Mouse (Mus musculus) liver, postnatal 0 days (tissue): ENCODE measurements at regions not wholly inside any gene's neighbourhood (a gene's known extent, or its start where the extent isn't known, plus 50 kb on each side); places are given as distances from the start of the nearest gene placed in this dataset.

Source experiments
- ATAC-seq: fragments of 200-750 bp; cut with Nextera tagmentation; 2 replicates; pipeline ENCODE4 v1.8.0; 2017; ENCODE audit warnings: mild to moderate bottlenecking, moderate library complexity
- DNase-seq: peaks from one replicate; pipeline ENCODE4 v3.0.0-alpha.2; 2016
- H3K27ac ChIP-seq: fragments of 300-500 bp; sonication (generic); 2 replicates; pipeline ENCODE4 v1.5.1; 2014; ENCODE audit warnings: antibody characterized with exemption, moderate library complexity, mild to moderate bottlenecking, low read depth
- H3K27me3 ChIP-seq: fragments of 300-500 bp; sonication (generic); 2 replicates; pipeline ENCODE4 v1.6.1; 2014; ENCODE audit warnings: low read length, control low read depth, mixed read lengths; ENCODE audit not compliant: insufficient read depth
- H3K36me3 ChIP-seq: fragments of 300-500 bp; sonication (generic); replicated peaks from 2 replicates; pipeline ENCODE4 v1.6.1; 2014; ENCODE audit warnings: mild to moderate bottlenecking, control low read depth, low read length, moderate library complexity, mixed read lengths; ENCODE audit not compliant: insufficient read depth
- H3K4me1 ChIP-seq: fragments of 300-500 bp; sonication (generic); 2 replicates; pipeline ENCODE4 v1.6.1; 2014; ENCODE audit warnings: antibody characterized with exemption, mild to moderate bottlenecking, control low read depth; ENCODE audit not compliant: insufficient read depth
- H3K4me2 ChIP-seq: fragments of 300-500 bp; sonication (generic); 2 replicates; pipeline ENCODE4 v1.6.1; 2014; ENCODE audit warnings: low read depth, mild to moderate bottlenecking, low read length, moderate library complexity, mixed read lengths
- H3K4me3 ChIP-seq: fragments of 300-500 bp; sonication (generic); 2 replicates; pipeline ENCODE4 v1.5.1; 2014; ENCODE audit warnings: low read depth, low read length
- H3K9ac ChIP-seq: fragments of 300-500 bp; sonication (generic); replicated peaks from 2 replicates; pipeline ENCODE4 v1.6.1; 2014; ENCODE audit warnings: mild to moderate bottlenecking, moderate library complexity
- H3K9me3 ChIP-seq: fragments of 300-500 bp; sonication (generic); 2 replicates; pipeline ENCODE4 v1.6.1; 2016; ENCODE audit warnings: mild to moderate bottlenecking, control low read depth, low read length, mixed read lengths
- CTCF ChIP-seq: sonication (generic); IDR thresholded peaks from 2 replicates; pipeline ENCODE4 v1.5.1; 2016; ENCODE audit warnings: antibody characterized with exemption, low read depth
- EP300 ChIP-seq: IDR thresholded peaks from 2 replicates; pipeline ENCODE4 v1.6.1; 2016; ENCODE audit warnings: antibody characterized with exemption, low read depth, mild to moderate bottlenecking
- WGBS: fragments of 180-500 bp; shearing (Covaris S2); extraction: QIAGEN DNeasy Blood & Tissue Kit; methylation state at CpG from one replicate; pipeline ENCODE4 v1.1.7; 2014; ENCODE audit not compliant: insufficient replicate concordance; 5-methylcytosine and 5-hydroxymethylcytosine counted together

DNA sequence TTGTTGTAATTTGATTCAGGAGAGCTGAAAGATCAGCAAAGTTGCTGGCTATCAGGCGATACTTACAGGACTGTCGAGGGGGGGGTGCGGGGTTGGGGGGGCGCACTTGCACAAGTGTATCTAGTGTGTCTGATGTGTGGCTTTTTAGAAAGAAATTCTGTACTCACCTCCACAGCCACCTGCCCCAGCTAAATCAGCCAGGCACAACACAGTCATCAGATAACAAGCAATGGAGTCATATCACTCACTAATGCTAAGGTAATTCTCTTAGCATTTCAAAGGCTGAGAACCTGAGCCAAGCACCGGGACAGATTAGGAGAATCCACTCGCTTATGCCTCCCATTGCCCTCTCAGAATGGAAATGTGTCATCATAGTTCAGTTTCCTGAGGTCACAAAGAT lies 211.8 kb upstream of the Spaca1 start:
- WGBS, result 62% methylated on average over 6 of the region's 6 CpGs
- Histone ChIP-seq H3K9ac (no peak overlapping the region), H3K27ac (no peak overlapping the region), H3K4me3 (no peak overlapping the region), H3K9me3 (no peaks in the 10 kb centered on the region), H3K27me3 (no peaks in the 10 kb centered on the region), H3K4me1 (no peaks in the 10 kb centered on the region), H3K36me3 (no peaks in the 10 kb centered on the region), H3K4me2 (no peak overlapping the region)
- no peak for DNase-seq
- TF ChIP-seq CTCF (no peak), EP300 (no peak)
- ATAC-seq, result no peak

- WGBS, result 69% methylated on average over 5 of the region's 5 CpGs
- H3K4me3 ChIP-seq, result no peak overlapping the region
- H3K36me3 ChIP-seq, result no peaks in the 10 kb centered on the region
- TF ChIP-seq EP300 (no peak), CTCF (no peak)
- no peaks in the 10 kb centered on the region for H3K4me1 ChIP-seq
- no peak overlapping the region for H3K27ac ChIP-seq
- no peak overlapping the region for H3K9ac ChIP-seq
- ATAC-seq (no peak), DNase-seq (no peak)
- H3K9me3 ChIP-seq, result no peaks in the 10 kb centered on the region
- H3K27me3 ChIP-seq, result no peaks in the 10 kb centered on the region
- H3K4me2 ChIP-seq, result no peak overlapping the region
Observed at GRCm38 (mm10) chr4:34264431-34264830, 214.4 kb upstream of the Spaca1 start.

GRCm38 (mm10) chr4:34274316-34274715 lies 224.3 kb upstream of the Spaca1 start:
- no peak overlapping the region for H3K27ac ChIP-seq
- H3K4me1 ChIP-seq, result no peaks in the 10 kb centered on the region
- no peak overlapping the region for H3K4me3 ChIP-seq
- ATAC-seq (no peak), DNase-seq (no peak)
- H3K9ac ChIP-seq, result no peak overlapping the region
- no peaks in the 10 kb centered on the region for H3K27me3 ChIP-seq
- no peak for TF ChIP-seq EP300
- no peak for TF ChIP-seq CTCF
- no peaks in the 10 kb centered on the region for H3K9me3 ChIP-seq
- WGBS, result 72% methylated on average over 3 of the region's 3 CpGs
- no peak overlapping the region for H3K4me2 ChIP-seq
- H3K36me3 ChIP-seq, result no peaks in the 10 kb centered on the region

GRCm38 (mm10) chr4:34275372-34275771 lies 225.4 kb upstream of the Spaca1 start:
- Histone ChIP-seq H3K9ac (no peak overlapping the region), H3K27ac (no peak overlapping the region), H3K4me3 (no peak overlapping the region), H3K27me3 (no peaks in the 10 kb centered on the region), H3K4me1 (no peaks in the 10 kb centered on the region), H3K36me3 (no peaks in the 10 kb centered on the region), H3K4me2 (no peak overlapping the region), H3K9me3 (no peaks in the 10 kb centered on the region)
- no peak for ATAC-seq
- TF ChIP-seq CTCF, result no peak
- TF ChIP-seq EP300, result no peak
- DNase-seq, result no peak

DNA sequence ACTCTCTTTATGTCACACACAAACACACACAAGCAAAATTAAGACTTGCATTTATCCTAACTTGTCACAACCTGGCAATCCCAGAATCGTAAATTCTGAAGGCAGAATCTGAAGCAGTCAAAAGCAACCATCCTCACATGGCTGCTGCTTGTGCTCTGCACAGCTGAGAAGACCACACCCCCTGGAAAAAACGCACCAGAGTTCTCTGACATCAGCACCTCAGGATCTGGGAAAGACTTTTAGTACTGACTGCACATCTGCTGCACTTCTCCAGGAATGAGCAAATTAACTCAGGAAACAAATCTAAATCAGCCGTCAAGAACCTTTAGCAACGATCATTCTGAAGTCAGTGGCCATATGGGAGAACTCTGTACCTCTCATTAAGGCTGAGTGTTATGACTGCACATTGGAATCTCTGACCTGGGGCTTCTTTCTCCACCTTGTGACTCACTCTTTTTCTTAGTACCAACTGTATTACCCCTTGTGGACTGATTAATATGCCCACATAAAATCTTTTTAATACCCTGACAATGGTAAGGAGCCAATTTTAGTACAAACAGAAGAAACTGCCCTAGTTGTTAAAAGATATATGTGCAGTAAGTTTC lies 248.1 kb upstream of the Akirin2 start:
- 61% methylated on average over 4 of the region's 4 CpGs for WGBS
- ATAC-seq, result no peak
- TF ChIP-seq EP300 (no peak), CTCF (no peak)

GRCm38 (mm10) chr4:34308921-34309563 lies 241.7 kb upstream of the Akirin2 start:
- ATAC-seq (no peak), DNase-seq (no peak)
- Histone ChIP-seq H3K9ac (no peak overlapping the region), H3K27ac (no peak overlapping the region), H3K9me3 (no peaks in the 10 kb centered on the region), H3K27me3 (no peaks in the 10 kb centered on the region), H3K4me2 (no peak overlapping the region), H3K4me1 (no peaks in the 10 kb centered on the region), H3K4me3 (no peak overlapping the region), H3K36me3 (no peaks in the 10 kb centered on the region)
- WGBS, result 70% methylated on average over 8 of the region's 8 CpGs
- TF ChIP-seq EP300 (no peak), CTCF (no peak)

More for the DNA sequence above, 248.1 kb upstream of the Akirin2 start:
- Histone ChIP-seq H3K4me3 (no peak overlapping the region), H3K4me2 (no peak overlapping the region), H3K27ac (no peak overlapping the region), H3K4me1 (no peaks in the 10 kb centered on the region), H3K27me3 (no peaks in the 10 kb centered on the region), H3K36me3 (no peaks in the 10 kb centered on the region), H3K9ac (no peak overlapping the region), H3K9me3 (no peaks in the 10 kb centered on the region; the same call in 1 of the 2 replicates)
- no peak for DNase-seq
